Mouse (Mus musculus) liver, adult 2 months (tissue): Measurements from ENCODE around the gene Meox1. TPM values are rescaled to one million over a fixed set of nuclear protein-coding genes. Genes with fewer than 3 reads are reported as not detected.
A peak's percentile ranks its signal among the peaks of the same experiment; 100 is the strongest.

Source experiments
- DNase-seq: peaks from one replicate; pipeline ENCODE4 v3.0.0-alpha.2; 2011; ENCODE audit warnings: low read depth, low spot score; ENCODE audit errors: extremely low read depth
- H3K27ac ChIP-seq: fragments of 200-500 bp; replicated peaks from 2 replicates; pipeline ENCODE4 v1.5.1; 2012; ENCODE audit warnings: low read depth, mild to moderate bottlenecking, control low read depth, inconsistent platforms, low read length; ENCODE audit not compliant: insufficient read depth
- H3K27me3 ChIP-seq: fragments of 200-500 bp; 2 replicates; pipeline ENCODE4 v1.6.1; 2012; ENCODE audit warnings: mild to moderate bottlenecking, moderate library complexity, low read length, inconsistent platforms; ENCODE audit not compliant: control insufficient read depth, insufficient read depth
- H3K36me3 ChIP-seq: fragments of 200-500 bp; 2 replicates; pipeline ENCODE4 v1.6.1; 2012; ENCODE audit warnings: low read length, inconsistent platforms; ENCODE audit not compliant: control insufficient read depth, insufficient read depth
- H3K4me1 ChIP-seq: fragments of 200-500 bp; 2 replicates; pipeline ENCODE4 v1.6.1; 2011; ENCODE audit warnings: low read length; ENCODE audit not compliant: control insufficient read depth, insufficient read depth
- H3K4me3 ChIP-seq: fragments of 200-500 bp; 2 replicates; pipeline ENCODE4 v1.5.1; 2011; ENCODE audit warnings: low read depth, mild to moderate bottlenecking, control low read depth, low read length, moderate library complexity; ENCODE audit not compliant: insufficient read depth
- H3K79me2 ChIP-seq: fragments of 200-500 bp; 2 replicates; pipeline ENCODE4 v1.6.1; 2012; ENCODE audit warnings: inconsistent platforms, mild to moderate bottlenecking, low read length, moderate library complexity; ENCODE audit not compliant: control insufficient read depth, insufficient read depth
- H3K9ac ChIP-seq: fragments of 200-500 bp; 2 replicates; pipeline ENCODE4 v1.6.1; 2012; ENCODE audit warnings: low read depth, mild to moderate bottlenecking, control low read depth, inconsistent platforms, low read length
- CTCF ChIP-seq: fragments of 200-500 bp; IDR thresholded peaks from 2 replicates; pipeline ENCODE4 v1.5.1; 2011; ENCODE audit warnings: low read depth, low read length, control low read depth
- POLR2A ChIP-seq: fragments of 200-500 bp; IDR thresholded peaks from 2 replicates; pipeline ENCODE4 v1.6.1; 2011; ENCODE audit warnings: low read length, control low read depth; ENCODE audit not compliant: insufficient read depth; ENCODE audit errors: extremely low read depth
- WGBS: fragments of 180-500 bp; shearing (Covaris S2); methylation state at CpG from one replicate; pipeline ENCODE4 v1.1.7; 2018; 5-methylcytosine and 5-hydroxymethylcytosine counted together
- polyA plus RNA-seq: library from polyadenylated mRNA; depleted of rRNA; stranded (reverse); fragments of >200 nt; gene quantifications from 2 replicates; pipeline ENCODE4 v1.2.3, GENCODE M21; 2012; rRNA removed
- total RNA-seq: library from RNA; depleted of rRNA; stranded (reverse); fragments of >200 nt; gene quantifications from 2 replicates; pipeline ENCODE4 v1.2.3, GENCODE M21; 2014; rRNA removed

Meox1 gene
- 0.07 TPM in 1 of 2 replicates, not detected in the other for total RNA-seq
- polyA plus RNA-seq, result 0.05 TPM in 1 of 2 replicates, not detected in the other

- no peak within 1 kb of the TSS for H3K27ac ChIP-seq
- H3K4me1 ChIP-seq, result no peaks in the 10 kb centered on the region
- WGBS, result 34% methylated on average over 11 of the region's 11 CpGs
- no peak within 1 kb of the TSS for H3K9ac ChIP-seq
- TF ChIP-seq POLR2A (no peak), CTCF (no peak)
- no peaks in the 10 kb centered on the region for H3K36me3 ChIP-seq
- no peaks in the 10 kb centered on the region for H3K79me2 ChIP-seq
- DNase-seq, result no peak
- H3K27me3 ChIP-seq, result peaks cover 8% of the 10 kb centered on the region; the same call in 1 of the 2 replicates
- H3K4me3 ChIP-seq, result no peak within 1 kb of the TSS
These were observed at the start of gene Meox1 for GRCm38 (mm10) chr11:101894204-101894603. TSS of gene Meox1 (minus strand) at chr11:101894374.

- DNase-seq, result no peak
- no peaks in the 10 kb centered on the region; the same call in 1 of the 2 replicates for H3K27me3 ChIP-seq
- H3K4me3 ChIP-seq, result no peak overlapping the region
- no peaks in the 10 kb centered on the region for H3K79me2 ChIP-seq
- no peaks in the 10 kb centered on the region for H3K36me3 ChIP-seq
- H3K4me1 ChIP-seq, result no peaks in the 10 kb centered on the region
- TF ChIP-seq POLR2A (no peak), CTCF (no peak)
- no peak overlapping the region for H3K9ac ChIP-seq
- no peak overlapping the region for H3K27ac ChIP-seq
- WGBS, result 60% methylated on average over 3 of the region's 3 CpGs
These were observed 48.9 kb upstream of the Meox1 start for GRCm38 (mm10) chr11:101943055-101943454.

- TF ChIP-seq POLR2A (no peak), CTCF (no peak)
- Histone ChIP-seq H3K4me3 (peak overlapping the region; percentile 23; the same call in 1 of the 2 replicates), H3K4me1 (peaks cover 3% of the 10 kb centered on the region; the same call in 1 of the 2 replicates), H3K9ac (peak overlapping the region; percentile 53; the same call in 1 of the 2 replicates), H3K36me3 (no peaks in the 10 kb centered on the region), H3K27me3 (no peaks in the 10 kb centered on the region; the same call in 1 of the 2 replicates), H3K27ac (no peak overlapping the region), H3K79me2 (no peaks in the 10 kb centered on the region)
- WGBS, result 8% methylated on average over 30 of the region's 32 CpGs
- no peak for DNase-seq
These were observed 42.9 kb upstream of the Meox1 start for GRCm38 (mm10) chr11:101937108-101937507.

- no peaks in the 10 kb centered on the region; the same call in 1 of the 2 replicates for H3K27me3 ChIP-seq
- no peak for DNase-seq
- 65% methylated on average over 7 of the region's 7 CpGs for WGBS
- H3K9ac ChIP-seq, result no peak overlapping the region
- peaks cover 3% of the 10 kb centered on the region; the same call in 1 of the 2 replicates for H3K4me1 ChIP-seq
- H3K79me2 ChIP-seq, result no peaks in the 10 kb centered on the region
- no peaks in the 10 kb centered on the region for H3K36me3 ChIP-seq
- TF ChIP-seq POLR2A (no peak), CTCF (no peak)
- no peak overlapping the region for H3K27ac ChIP-seq
- no peak overlapping the region for H3K4me3 ChIP-seq
These were observed 42.2 kb upstream of the Meox1 start for GRCm38 (mm10) chr11:101936421-101936820.

- Histone ChIP-seq H3K36me3 (no peaks in the 10 kb centered on the region), H3K27ac (no peak overlapping the region), H3K4me1 (peaks cover 3% of the 10 kb centered on the region; the same call in 1 of the 2 replicates), H3K79me2 (no peaks in the 10 kb centered on the region), H3K4me3 (no peak overlapping the region), H3K27me3 (no peaks in the 10 kb centered on the region), H3K9ac (no peak overlapping the region)
- DNase-seq, result no peak
- TF ChIP-seq CTCF, result no peak
- WGBS, result 81% methylated on average over 3 of the region's 3 CpGs
These were observed 41.6 kb upstream of the Meox1 start for GRCm38 (mm10) chr11:101935743-101936142.

GRCm38 (mm10) chr11:101931978-101932377 is 37.8 kb upstream of the Meox1 start:
- no peak overlapping the region for H3K9ac ChIP-seq
- DNase-seq, result no peak
- H3K4me3 ChIP-seq, result no peak overlapping the region
- 60% methylated on average over 4 of the region's 4 CpGs for WGBS
- peaks cover 6% of the 10 kb centered on the region for H3K4me1 ChIP-seq
- H3K36me3 ChIP-seq, result no peaks in the 10 kb centered on the region
- H3K27me3 ChIP-seq, result no peaks in the 10 kb centered on the region
- TF ChIP-seq CTCF (no peak), POLR2A (no peak)
- 0 out of 2 replicates have a peak overlapping the region, but pooled peaks have one; percentile 1 for H3K27ac ChIP-seq
- H3K79me2 ChIP-seq, result no peaks in the 10 kb centered on the region
